Mouse (Mus musculus): ENCODE results near the gene Helz. TPM values are rescaled to one million over a fixed set of nuclear protein-coding genes. Genes with fewer than 3 reads are reported as not detected.

The Helz gene
- polyA plus RNA-seq, 1 experiment from 2014 or later = 13.9 TPM

- WGBS = 65% methylated on average over 3 of the region's 3 CpGs
- Histone ChIP-seq H3K4me3 (ENCODE audit: low read length) (no peak overlapping the region), H3K27ac (ENCODE audit: low read length) (no peak overlapping the region), H3K9me3 (replicated peaks; ENCODE audit: control insufficient read depth, low read length) (no peaks in the 10 kb centered on the region), H3K4me2 (ENCODE audit: low read depth, low read length) (no peak overlapping the region), H3K4me1 (ENCODE audit: control insufficient read depth, insufficient read depth, low read length) (peaks cover 3% of the 10 kb centered on the region; the same call in 1 of the 2 replicates), H3K9ac (ENCODE audit: low read length) (no peak overlapping the region), H3K27me3 (ENCODE audit: control insufficient read depth, insufficient read depth, low read length) (no peaks in the 10 kb centered on the region), H3K36me3 (ENCODE audit: control insufficient read depth, insufficient read depth) (peaks cover 26% of the 10 kb centered on the region)
- no peak for ATAC-seq (replicated peaks; ENCODE audit: extremely low read depth, insufficient read depth, low FRiP score)
Observed at GRCm38 (mm10) chr11:107647330-107647729, 99.6 kb downstream of the Helz start.

DNA sequence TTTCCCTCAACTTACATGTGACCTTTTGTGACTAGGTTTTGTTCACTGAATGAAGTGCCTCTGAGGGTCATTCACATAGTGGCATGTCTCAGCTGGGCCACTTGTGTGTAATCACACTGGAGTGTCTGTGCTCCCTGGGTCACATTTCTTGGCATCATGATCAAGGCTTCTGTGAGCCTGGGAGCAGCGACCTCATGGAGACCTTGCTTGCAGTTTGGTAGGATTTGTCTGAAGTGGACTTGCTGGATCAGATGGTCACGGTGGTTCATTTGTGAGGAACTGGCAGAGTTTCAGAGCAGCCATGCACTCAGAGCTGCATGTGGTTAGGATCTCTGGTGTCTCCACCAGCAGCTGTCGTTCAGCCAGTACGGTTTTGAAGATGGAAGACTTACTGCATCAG, 100.9 kb downstream of the Helz start:
- Histone ChIP-seq H3K4me3 (ENCODE audit: low read length) (no peak overlapping the region), H3K9me3 (replicated peaks; ENCODE audit: control insufficient read depth, low read length) (no peaks in the 10 kb centered on the region), H3K27me3 (ENCODE audit: control insufficient read depth, insufficient read depth, low read length) (no peaks in the 10 kb centered on the region), H3K9ac (ENCODE audit: low read length) (no peak overlapping the region), H3K4me2 (ENCODE audit: low read depth, low read length) (no peak overlapping the region), H3K4me1 (ENCODE audit: control insufficient read depth, insufficient read depth, low read length) (peaks cover 3% of the 10 kb centered on the region; the same call in 1 of the 2 replicates), H3K27ac (ENCODE audit: low read length) (no peak overlapping the region), H3K36me3 (ENCODE audit: control insufficient read depth, insufficient read depth) (peaks cover 28% of the 10 kb centered on the region)
- 48% methylated on average over 4 of the region's 4 CpGs for WGBS
- no peak for ATAC-seq (replicated peaks; ENCODE audit: extremely low read depth, insufficient read depth, low FRiP score)

DNA sequence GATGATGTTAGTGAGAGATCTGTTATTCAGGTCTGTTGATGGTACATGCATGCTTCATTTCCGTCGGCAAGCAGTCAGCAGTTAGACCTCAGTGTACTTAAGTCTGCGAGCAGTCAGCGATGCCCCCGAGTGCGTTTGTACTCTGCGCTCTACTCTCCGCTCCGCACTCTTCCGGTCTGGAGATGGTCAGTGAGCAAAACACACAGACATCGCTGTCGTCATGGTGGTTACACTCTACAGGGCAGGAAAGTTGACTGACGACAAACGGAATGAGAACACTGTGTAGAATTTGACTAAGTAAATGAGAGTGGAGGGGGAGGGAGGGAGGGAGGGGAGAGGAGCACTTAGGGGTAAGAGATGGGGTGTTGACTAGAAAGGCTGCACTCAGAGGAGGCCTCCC, 101.7 kb downstream of the Helz start:
- no peak overlapping the region for H3K27ac ChIP-seq (ENCODE audit: low read length)
- peaks cover 3% of the 10 kb centered on the region; the same call in 1 of the 2 replicates for H3K4me1 ChIP-seq (ENCODE audit: control insufficient read depth, insufficient read depth, low read length)
- H3K9me3 ChIP-seq (replicated peaks; ENCODE audit: control insufficient read depth, low read length) = no peaks in the 10 kb centered on the region
- H3K4me3 ChIP-seq (ENCODE audit: low read length) = no peak overlapping the region
- H3K9ac ChIP-seq (ENCODE audit: low read length) = no peak overlapping the region
- H3K27me3 ChIP-seq (ENCODE audit: control insufficient read depth, insufficient read depth, low read length) = no peaks in the 10 kb centered on the region
- H3K36me3 ChIP-seq (ENCODE audit: control insufficient read depth, insufficient read depth) = peaks cover 27% of the 10 kb centered on the region
- WGBS = 84% methylated on average over 14 of the region's 14 CpGs
- ATAC-seq (replicated peaks; ENCODE audit: extremely low read depth, insufficient read depth, low FRiP score) = no peak
- H3K4me2 ChIP-seq (ENCODE audit: low read depth, low read length) = no peak overlapping the region

DNA sequence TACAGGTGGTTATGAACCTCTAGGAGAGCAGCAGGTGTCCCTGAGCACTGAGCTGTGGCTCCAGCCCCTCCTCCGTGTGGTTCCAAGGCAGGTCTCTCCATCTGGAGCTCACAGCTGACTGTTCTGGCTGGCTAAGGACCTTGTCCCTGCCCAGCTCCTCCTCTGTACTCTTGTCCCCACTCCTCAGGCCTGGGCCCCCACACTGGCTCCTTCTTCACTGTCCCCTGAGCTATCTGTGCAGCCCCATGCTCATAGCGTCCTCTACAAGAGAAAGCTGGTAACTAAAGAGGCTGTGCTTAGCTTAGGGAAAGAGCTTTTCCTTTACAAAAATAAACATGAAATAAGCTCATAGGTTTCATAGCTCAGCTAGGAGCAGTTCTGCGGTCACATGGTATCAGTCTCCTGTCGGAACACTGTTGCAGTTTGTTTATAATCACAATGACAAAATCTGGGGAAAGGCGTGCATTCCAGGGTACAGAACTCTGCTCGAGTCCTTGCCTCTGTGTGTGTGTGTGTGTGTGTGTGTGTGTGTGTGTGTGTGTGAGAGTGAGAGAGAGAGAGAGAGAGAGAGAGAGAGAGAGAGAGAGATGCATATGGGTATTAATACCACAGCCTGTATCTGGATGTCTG, 102.8 kb downstream of the Helz start:
- ATAC-seq (replicated peaks; ENCODE audit: extremely low read depth, insufficient read depth, low FRiP score) = no peak
- Histone ChIP-seq H3K27me3 (ENCODE audit: control insufficient read depth, insufficient read depth, low read length) (no peaks in the 10 kb centered on the region), H3K9me3 (replicated peaks; ENCODE audit: control insufficient read depth, low read length) (no peaks in the 10 kb centered on the region), H3K27ac (ENCODE audit: low read length) (no peak overlapping the region), H3K4me2 (ENCODE audit: low read depth, low read length) (no peak overlapping the region), H3K36me3 (ENCODE audit: control insufficient read depth, insufficient read depth) (peaks cover 27% of the 10 kb centered on the region), H3K4me3 (ENCODE audit: low read length) (no peak overlapping the region), H3K9ac (ENCODE audit: low read length) (no peak overlapping the region), H3K4me1 (ENCODE audit: control insufficient read depth, insufficient read depth, low read length) (peaks cover 3% of the 10 kb centered on the region; the same call in 1 of the 2 replicates)
- 61% methylated on average over 6 of the region's 6 CpGs for WGBS

DNA sequence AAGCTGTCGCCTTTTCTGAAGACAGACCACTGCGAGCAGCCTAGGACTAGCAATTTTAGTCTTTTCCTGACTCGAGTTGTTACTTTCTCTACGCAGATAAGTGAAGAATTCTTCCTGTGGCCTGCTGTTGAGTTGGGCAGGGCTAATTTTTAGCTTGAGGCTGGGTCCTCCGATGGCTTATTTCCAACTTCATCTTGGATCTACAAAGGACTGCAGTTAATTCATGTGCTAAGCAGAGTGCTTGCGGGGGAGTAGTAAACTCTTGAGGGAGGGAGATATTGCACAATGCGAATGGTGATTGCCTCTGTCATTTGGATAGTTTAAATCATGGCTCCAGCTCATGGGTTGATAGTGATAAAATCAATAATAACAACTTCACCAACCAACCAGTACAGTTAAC, 103.7 kb downstream of the Helz start:
- Histone ChIP-seq H3K4me3 (ENCODE audit: low read length) (no peak overlapping the region), H3K4me2 (ENCODE audit: low read depth, low read length) (no peak overlapping the region), H3K36me3 (ENCODE audit: control insufficient read depth, insufficient read depth) (peaks cover 29% of the 10 kb centered on the region), H3K27me3 (ENCODE audit: control insufficient read depth, insufficient read depth, low read length) (no peaks in the 10 kb centered on the region), H3K4me1 (ENCODE audit: control insufficient read depth, insufficient read depth, low read length) (peaks cover 3% of the 10 kb centered on the region; the same call in 1 of the 2 replicates), H3K9me3 (replicated peaks; ENCODE audit: control insufficient read depth, low read length) (no peaks in the 10 kb centered on the region), H3K9ac (ENCODE audit: low read length) (no peak overlapping the region), H3K27ac (ENCODE audit: low read length) (no peak overlapping the region)
- ATAC-seq (replicated peaks; ENCODE audit: extremely low read depth, insufficient read depth, low FRiP score) = no peak
- WGBS = 61% methylated on average over 7 of the region's 7 CpGs

- Histone ChIP-seq H3K9me3 (replicated peaks; ENCODE audit: control insufficient read depth, low read length) (no peaks in the 10 kb centered on the region), H3K36me3 (ENCODE audit: control insufficient read depth, insufficient read depth) (peaks cover 31% of the 10 kb centered on the region), H3K4me3 (ENCODE audit: low read length) (no peak overlapping the region), H3K27me3 (ENCODE audit: control insufficient read depth, insufficient read depth, low read length) (no peaks in the 10 kb centered on the region), H3K4me1 (ENCODE audit: control insufficient read depth, insufficient read depth, low read length) (peaks cover 3% of the 10 kb centered on the region; the same call in 1 of the 2 replicates), H3K27ac (ENCODE audit: low read length) (no peak overlapping the region), H3K9ac (ENCODE audit: low read length) (no peak overlapping the region), H3K4me2 (ENCODE audit: low read depth, low read length) (no peak overlapping the region)
- ATAC-seq (replicated peaks; ENCODE audit: extremely low read depth, insufficient read depth, low FRiP score) = no peak
- 80% methylated on average over 8 of the region's 8 CpGs for WGBS
Observed at GRCm38 (mm10) chr11:107652137-107652536, 104.4 kb downstream of the Helz start.

GRCm38 (mm10) chr11:107655538-107655937, 107.8 kb downstream of the Helz start:
- Histone ChIP-seq H3K27me3 (ENCODE audit: control insufficient read depth, insufficient read depth, low read length) (no peaks in the 10 kb centered on the region), H3K9ac (ENCODE audit: low read length) (no peak overlapping the region), H3K9me3 (replicated peaks; ENCODE audit: control insufficient read depth, low read length) (no peaks in the 10 kb centered on the region), H3K4me2 (ENCODE audit: low read depth, low read length) (no peak overlapping the region), H3K4me1 (ENCODE audit: control insufficient read depth, insufficient read depth, low read length) (no peaks in the 10 kb centered on the region), H3K4me3 (ENCODE audit: low read length) (no peak overlapping the region), H3K27ac (ENCODE audit: low read length) (no peak overlapping the region), H3K36me3 (ENCODE audit: control insufficient read depth, insufficient read depth) (peaks cover 20% of the 10 kb centered on the region)
- WGBS = 82% methylated on average over 4 of the region's 4 CpGs
- ATAC-seq (replicated peaks; ENCODE audit: extremely low read depth, insufficient read depth, low FRiP score) = no peak

DNA sequence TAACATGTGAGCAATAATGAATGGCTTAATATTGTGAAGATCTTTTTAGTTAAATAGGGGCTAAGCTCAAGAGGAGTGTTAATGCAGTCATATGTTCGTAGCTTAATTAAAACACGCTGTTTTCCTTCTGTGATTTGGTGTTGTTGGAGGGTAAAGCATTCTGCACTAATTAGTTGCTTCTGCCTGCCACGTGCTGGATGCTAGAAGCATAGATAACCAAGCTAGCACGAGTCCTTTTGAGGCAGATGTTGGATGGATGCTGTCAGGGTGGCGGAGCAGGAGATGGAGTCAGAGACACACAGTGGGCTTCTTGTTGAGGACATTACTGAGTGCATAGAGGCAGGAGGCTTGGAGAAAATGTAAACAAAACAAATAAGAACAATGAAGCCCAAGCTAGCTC, 109.4 kb downstream of the Helz start:
- H3K36me3 ChIP-seq (ENCODE audit: control insufficient read depth, insufficient read depth) = peaks cover 33% of the 10 kb centered on the region

GRCm38 (mm10) chr11:107660452-107660851, 112.7 kb downstream of the Helz start:
- H3K4me3 ChIP-seq (ENCODE audit: low read length) = no peak overlapping the region
- H3K9me3 ChIP-seq (replicated peaks; ENCODE audit: control insufficient read depth, low read length) = no peaks in the 10 kb centered on the region
- no peak for ATAC-seq (replicated peaks; ENCODE audit: extremely low read depth, insufficient read depth, low FRiP score)
- peaks cover 54% of the 10 kb centered on the region for H3K36me3 ChIP-seq (ENCODE audit: control insufficient read depth, insufficient read depth)
- H3K27ac ChIP-seq (ENCODE audit: low read length) = no peak overlapping the region
- WGBS = 94% methylated on average over 4 of the region's 4 CpGs
- no peak overlapping the region for H3K4me2 ChIP-seq (ENCODE audit: low read depth, low read length)
- no peaks in the 10 kb centered on the region for H3K27me3 ChIP-seq (ENCODE audit: control insufficient read depth, insufficient read depth, low read length)
- no peak overlapping the region for H3K9ac ChIP-seq (ENCODE audit: low read length)
- no peaks in the 10 kb centered on the region for H3K4me1 ChIP-seq (ENCODE audit: control insufficient read depth, insufficient read depth, low read length)

More for the DNA sequence above, 109.4 kb downstream of the Helz start:
- 84% methylated on average over 5 of the region's 5 CpGs for WGBS
- no peak for ATAC-seq (replicated peaks; ENCODE audit: extremely low read depth, insufficient read depth, low FRiP score)
- Histone ChIP-seq H3K4me2 (ENCODE audit: low read depth, low read length) (no peak overlapping the region), H3K4me3 (ENCODE audit: low read length) (no peak overlapping the region), H3K9me3 (replicated peaks; ENCODE audit: control insufficient read depth, low read length) (no peaks in the 10 kb centered on the region), H3K27me3 (ENCODE audit: control insufficient read depth, insufficient read depth, low read length) (no peaks in the 10 kb centered on the region), H3K9ac (ENCODE audit: low read length) (no peak overlapping the region), H3K27ac (ENCODE audit: low read length) (no peak overlapping the region), H3K4me1 (ENCODE audit: control insufficient read depth, insufficient read depth, low read length) (no peaks in the 10 kb centered on the region)

Measured in heart, embryonic 16.5 days (tissue).